8 mouse cellular contexts compared by ENCODE assay signal in the genomic region with DNA sequence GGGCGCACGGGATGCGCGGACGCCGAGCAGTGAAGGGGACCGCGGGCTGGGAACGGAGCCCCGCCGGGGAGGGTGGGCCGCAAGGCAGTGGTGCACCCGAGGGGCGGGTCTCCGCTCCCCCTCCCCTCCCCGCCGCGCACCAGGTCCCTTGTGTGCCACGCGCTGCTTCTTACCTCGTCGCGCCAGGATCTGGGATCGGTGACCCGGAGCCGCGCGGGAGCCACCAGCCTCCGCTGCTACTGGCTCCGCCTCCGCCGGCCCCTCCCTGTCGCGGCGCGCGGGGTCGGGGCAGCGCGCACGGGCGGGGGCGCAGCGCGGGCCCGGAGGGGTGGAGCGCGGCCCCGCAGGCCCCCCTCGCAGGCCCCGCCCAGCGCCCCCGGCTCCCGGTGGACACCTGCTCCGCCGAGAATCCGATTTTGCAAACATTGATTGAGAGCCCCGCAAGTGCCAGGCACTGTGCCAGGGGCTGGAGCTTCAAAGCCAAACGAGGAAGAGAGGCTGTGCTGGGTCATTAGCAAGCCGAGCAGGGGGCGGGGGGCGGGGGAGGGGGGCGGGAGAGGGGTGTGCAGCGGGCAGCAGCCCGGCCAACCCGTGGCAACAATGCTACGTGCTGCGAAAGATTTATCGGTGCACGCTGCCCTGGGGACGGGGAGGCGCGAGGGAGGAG. TPM values are rescaled to one million over a fixed set of nuclear protein-coding genes. Genes with fewer than 3 reads are reported as not detected.
DNase-seq lines count a peak whose midpoint lies in the region; ATAC-seq lines count a peak whose summit lies in the region.

No protein-coding gene starts in this region.

- H3K4me3 ChIP-seq in megakaryocyte, embryonic 14.5 days (replicated peaks), result peak overlapping the region; percentile 91
- peak overlapping the region; percentile 71 for H3K4me3 ChIP-seq in embryonic facial prominence, embryonic 12.5 days
- H3K4me3 ChIP-seq in heart, embryonic 10.5 days, result peak overlapping the region; percentile 71

- H3K4me2 ChIP-seq in embryonic facial prominence, embryonic 12.5 days (replicated peaks), result peak overlapping the region; percentile 92

- peak; percentile 84 for DNase-seq in heart, embryonic 10.5 days (ENCODE audit: low spot score)
- DNase-seq in kidney, adult 8-10 months, result peak; percentile 50 to 64
- DNase-seq in liver, result peak; percentile 57
- peak; percentile 89 for DNase-seq in neural tube, embryonic 10.5 days (ENCODE audit: extremely low spot score, low spot score)
- peak; percentile 85 for DNase-seq in testis, postnatal 14 days (ENCODE audit: low spot score)

- ATAC-seq in megakaryocyte, adult 5-6 weeks (ENCODE audit: poor library complexity, severe bottlenecking), result no peak
- peak; percentile 77 for ATAC-seq in embryonic facial prominence, embryonic 12.5 days (ENCODE audit: insufficient number of reproducible peaks, insufficient read depth, low FRiP score, low TSS enrichment)

- H3K36me3 ChIP-seq in megakaryocyte, embryonic 14.5 days (replicated peaks; ENCODE audit: low read length), result no peaks in the 10 kb centered on the region
- H3K36me3 ChIP-seq in embryonic facial prominence, embryonic 12.5 days, result peaks cover 2% of the 10 kb centered on the region; the same call in 1 of the 2 replicates
- H3K36me3 ChIP-seq in heart, embryonic 10.5 days, result peaks cover 9% of the 10 kb centered on the region

- H3K27ac ChIP-seq in embryonic facial prominence, embryonic 12.5 days, result peak overlapping the region; percentile 79
- H3K27ac ChIP-seq in heart, embryonic 10.5 days, result peak overlapping the region; percentile 89

- H3K9ac ChIP-seq in embryonic facial prominence, embryonic 12.5 days, result peak overlapping the region; percentile 61

- H3K4me1 ChIP-seq in megakaryocyte, embryonic 14.5 days, result peaks cover 26% of the 10 kb centered on the region
- peaks cover 16% of the 10 kb centered on the region; the same call in 1 of the 2 replicates for H3K4me1 ChIP-seq in embryonic facial prominence, embryonic 12.5 days
- H3K4me1 ChIP-seq in heart, embryonic 10.5 days, result peaks cover 26% of the 10 kb centered on the region

- 1% methylated on average over 54 of the region's 73 CpGs for WGBS in embryonic facial prominence, embryonic 12.5 days
- WGBS in heart, embryonic 10.5 days, result under 1% methylated on average over 45 of the region's 73 CpGs

- no peaks in the 10 kb centered on the region for H3K9me3 ChIP-seq in megakaryocyte, embryonic 14.5 days
- no peaks in the 10 kb centered on the region for H3K9me3 ChIP-seq in embryonic facial prominence, embryonic 12.5 days
- no peaks in the 10 kb centered on the region for H3K9me3 ChIP-seq in heart, embryonic 10.5 days

- H3K27me3 ChIP-seq in megakaryocyte, embryonic 14.5 days (replicated peaks), result peaks cover 79% of the 10 kb centered on the region
- H3K27me3 ChIP-seq in embryonic facial prominence, embryonic 12.5 days, result peaks cover 9% of the 10 kb centered on the region; the same call in 1 of the 2 replicates
- peaks cover 50% of the 10 kb centered on the region for H3K27me3 ChIP-seq in heart, embryonic 10.5 days (ENCODE audit: insufficient read depth, poor library complexity, severe bottlenecking)

RNA-seq across cellular contexts. Expression of gene Mpp3, which starts 1.4 kb away (rescaled TPM):
- polyA plus RNA-seq in megakaryocyte, embryonic 14.5 days (2012; ENCODE audit: insufficient read depth, low replicate concordance), result not detected in 2 replicates
- total RNA-seq in megakaryocyte, adult 5-6 weeks (2015), result not detected in 2 replicates
- not detected in 2 replicates for total RNA-seq in megakaryocyte, adult 5-6 weeks (2017)
- polyA plus RNA-seq in embryonic facial prominence, embryonic 12.5 days (2016; fragmentation: Nextera tagmentation; extraction: Ambion mirVana), result 11.1 and 11.4 TPM in 2 replicates
- polyA plus RNA-seq in heart, embryonic 10.5 days (2016; fragmentation: Nextera tagmentation; extraction: Ambion mirVana), result 3.4 and 5.1 TPM in 2 replicates

RNA-seq across cellular contexts. Expression of gene Cd300lg, which starts 14.5 kb away (rescaled TPM):
- polyA plus RNA-seq in megakaryocyte, embryonic 14.5 days (2012; ENCODE audit: insufficient read depth, low replicate concordance), result not detected in 2 replicates
- total RNA-seq in megakaryocyte, adult 5-6 weeks (2015), result 56.1 and 63.1 TPM in 2 replicates
- 37.9 and 40.4 TPM in 2 replicates for total RNA-seq in megakaryocyte, adult 5-6 weeks (2017)
- polyA plus RNA-seq in embryonic facial prominence, embryonic 12.5 days (2016; fragmentation: Nextera tagmentation; extraction: Ambion mirVana), result 0.43 and 0.55 TPM in 2 replicates
- polyA plus RNA-seq in heart, embryonic 10.5 days (2016; fragmentation: Nextera tagmentation; extraction: Ambion mirVana), result 0.83 and 0.94 TPM in 2 replicates

RNA-seq across cellular contexts. Expression of gene Dusp3, which starts 40.0 kb away (rescaled TPM):
- polyA plus RNA-seq in megakaryocyte, embryonic 14.5 days (2012; ENCODE audit: insufficient read depth, low replicate concordance), result 47.3 and 165 TPM in 2 replicates
- 24.9 and 30.3 TPM in 2 replicates for total RNA-seq in megakaryocyte, adult 5-6 weeks (2015)
- total RNA-seq in megakaryocyte, adult 5-6 weeks (2017), result 21.9 and 25.2 TPM in 2 replicates
- 12.3 and 12.5 TPM in 2 replicates for polyA plus RNA-seq in embryonic facial prominence, embryonic 12.5 days (2016; fragmentation: Nextera tagmentation; extraction: Ambion mirVana)
- polyA plus RNA-seq in heart, embryonic 10.5 days (2016; fragmentation: Nextera tagmentation; extraction: Ambion mirVana), result 32.3 and 47.3 TPM in 2 replicates

RNA-seq across cellular contexts. Expression of gene Cfap97d1, which starts 42.7 kb away (rescaled TPM):
- polyA plus RNA-seq in megakaryocyte, embryonic 14.5 days (2012; ENCODE audit: insufficient read depth, low replicate concordance), result not detected in 2 replicates
- not detected in 2 replicates for total RNA-seq in megakaryocyte, adult 5-6 weeks (2015)
- not detected in 2 replicates for total RNA-seq in megakaryocyte, adult 5-6 weeks (2017)
- not detected in 2 replicates for polyA plus RNA-seq in embryonic facial prominence, embryonic 12.5 days (2016; fragmentation: Nextera tagmentation; extraction: Ambion mirVana)
- polyA plus RNA-seq in heart, embryonic 10.5 days (2016; fragmentation: Nextera tagmentation; extraction: Ambion mirVana), result not detected in 2 replicates
